Mouse (Mus musculus): ENCODE results near the gene Cct8. TPM values are rescaled to one million over a fixed set of nuclear protein-coding genes. Genes with fewer than 3 reads are reported as not detected.

The Cct8 gene
- polyA plus RNA-seq (2015; fragmentation: Illumina TruSeq; extraction: RNeasy Lipid Tissue Mini Kit (QIAGEN cat#74804); ENCODE audit: insufficient read depth, low read depth, low replicate concordance): 28.0 TPM

GRCm38 (mm10) chr16:87495716-87496447, at the start of gene Cct8:
TSS of gene Cct8 (minus strand) at chr16:87495873.

GRCm38 (mm10) chr16:87454419-87455179, 41.1 kb downstream of the Cct8 start, which contains the start of gene Usp16:
TSS of gene Usp16 (plus strand) at chr16:87454703.

GRCm38 (mm10) chr16:87440184-87440686, 55.4 kb downstream of the Cct8 start, which contains the start of gene Rwdd2b:
TSS of gene Rwdd2b (minus strand) at chr16:87440573.

Other genes with a start within 250 kb of the Cct8 start
- gene N6amt1, start 141.7 kb downstream of the Cct8 start, polyA plus RNA-seq (2015; fragmentation: Illumina TruSeq; extraction: RNeasy Lipid Tissue Mini Kit (QIAGEN cat#74804); ENCODE audit: insufficient read depth, low read depth, low replicate concordance): 3.4 TPM
- 4.9 TPM for gene Ltn1, start 63.3 kb downstream of the Cct8 start, polyA plus RNA-seq (2015; fragmentation: Illumina TruSeq; extraction: RNeasy Lipid Tissue Mini Kit (QIAGEN cat#74804); ENCODE audit: insufficient read depth, low read depth, low replicate concordance)
- 0.81 TPM for gene Rwdd2b, start 55.3 kb downstream of the Cct8 start, polyA plus RNA-seq (2015; fragmentation: Illumina TruSeq; extraction: RNeasy Lipid Tissue Mini Kit (QIAGEN cat#74804); ENCODE audit: insufficient read depth, low read depth, low replicate concordance)
- gene Usp16, start 41.2 kb downstream of the Cct8 start, polyA plus RNA-seq (2015; fragmentation: Illumina TruSeq; extraction: RNeasy Lipid Tissue Mini Kit (QIAGEN cat#74804); ENCODE audit: insufficient read depth, low read depth, low replicate concordance): 34.6 TPM
- 2.3 TPM for gene Map3k7cl, start 57.5 kb upstream of the Cct8 start, polyA plus RNA-seq (2015; fragmentation: Illumina TruSeq; extraction: RNeasy Lipid Tissue Mini Kit (QIAGEN cat#74804); ENCODE audit: insufficient read depth, low read depth, low replicate concordance)
- gene Bach1, start 203.1 kb upstream of the Cct8 start, polyA plus RNA-seq (2015; fragmentation: Illumina TruSeq; extraction: RNeasy Lipid Tissue Mini Kit (QIAGEN cat#74804); ENCODE audit: insufficient read depth, low read depth, low replicate concordance): 3.6 TPM

All from pancreas, adult 10 weeks (tissue).